Mouse (Mus musculus) T-helper 17 cell (primary cell): Measurements from ENCODE around the gene Hoxc11.

Experiments used
- in situ Hi-C, 2 experiments: fragments of 300-600 bp; cut with MboI, MseI; formaldehyde crosslinking; loops; 1 replicate in 1 of 2; 2 replicates in 1 of 2; pipeline ENCODE4 v1.15.1; 2025; ENCODE audit warnings: high pct_unique_total_duplicates in 2 of 2

Gene Hoxc11

GRCm38 (mm10) chr15:102980352-102980751, 26.1 kb downstream of the Hoxc11 start:
- in situ Hi-C loops, result loop anchor here in 1 of 2 experiments (10.0 kb wide), 1 partner anchor 334 kb away; the partner anchor contains the start of gene Gpr84

- in situ Hi-C loops, result loop anchor here in 1 of 2 experiments (10.0 kb wide), 1 partner anchor 334 kb away; the partner anchor contains the start of gene Gpr84
Observed at GRCm38 (mm10) chr15:102980912-102981311, 26.7 kb downstream of the Hoxc11 start.

GRCm38 (mm10) chr15:102981379-102982288, 27.4 kb downstream of the Hoxc11 start:
- in situ Hi-C loops, result loop anchor here in 1 of 2 experiments (10.0 kb wide), 1 partner anchor 333 kb away; the partner anchor contains the start of gene Gpr84

- in situ Hi-C loops, result loop anchor here in 1 of 2 experiments (10.0 kb wide), 1 partner anchor 331 kb away; the partner anchor contains the start of gene Gpr84
Observed at GRCm38 (mm10) chr15:102983716-102984115, 29.5 kb downstream of the Hoxc11 start.

- in situ Hi-C loops, result loop anchor here in 1 of 2 experiments (10.0 kb wide), 1 partner anchor 330 kb away; the partner anchor contains the start of gene Gpr84
Observed at GRCm38 (mm10) chr15:102984521-102984920, 30.3 kb downstream of the Hoxc11 start.

GRCm38 (mm10) chr15:102984925-102985324, 30.7 kb downstream of the Hoxc11 start:
- in situ Hi-C loops, result loop anchor here (5.0 to 10.0 kb wide), 4 partner anchors 43 to 330 kb away; partner anchors contain the start of gene Gpr84 (in 1 of the 2)

- in situ Hi-C loops, result loop anchor here (5.0 to 10.0 kb wide), 4 partner anchors 45 to 328 kb away; partner anchors contain the start of gene Gpr84 (in 1 of the 2)
Observed at GRCm38 (mm10) chr15:102987124-102987833, 33.1 kb downstream of the Hoxc11 start.

- in situ Hi-C loops, result loop anchor here (5.0 to 10.0 kb wide), 4 partner anchors 46 to 327 kb away; partner anchors contain the start of gene Gpr84 (in 1 of the 2)
Observed at GRCm38 (mm10) chr15:102988078-102988477, 33.9 kb downstream of the Hoxc11 start.

- in situ Hi-C loops, result no loop called here
Observed at GRCm38 (mm10) chr15:102990461-102991397, 36.5 kb downstream of the Hoxc11 start, which contains the start of gene Hoxc8. TSS of gene Hoxc8 (plus strand) at chr15:102990607.

GRCm38 (mm10) chr15:102991782-102992181, 37.6 kb downstream of the Hoxc11 start:
- in situ Hi-C loops, result no loop called here

GRCm38 (mm10) chr15:102992206-102992605, 38.0 kb downstream of the Hoxc11 start:
- in situ Hi-C loops, result no loop called here

GRCm38 (mm10) chr15:102992863-102993262, 38.6 kb downstream of the Hoxc11 start:
- in situ Hi-C loops, result no loop called here

- in situ Hi-C loops, result no loop called here
Observed at GRCm38 (mm10) chr15:102996548-102996947, 42.3 kb downstream of the Hoxc11 start.

- in situ Hi-C loops, result no loop called here
Observed at GRCm38 (mm10) chr15:102997431-102997830, 43.2 kb downstream of the Hoxc11 start.

- in situ Hi-C loops, result no loop called here
Observed at GRCm38 (mm10) chr15:102997939-102998355, 43.7 kb downstream of the Hoxc11 start, which contains the start of gene Hoxc6. TSS of gene Hoxc6 (plus strand) at chr15:102998257.

GRCm38 (mm10) chr15:102998608-102999182, 44.5 kb downstream of the Hoxc11 start:
- in situ Hi-C loops, result no loop called here

- in situ Hi-C loops, result no loop called here
Observed at GRCm38 (mm10) chr15:102999183-102999831, 45.1 kb downstream of the Hoxc11 start.

GRCm38 (mm10) chr15:102999955-103000354, 45.7 kb downstream of the Hoxc11 start:
- in situ Hi-C loops, result no loop called here

GRCm38 (mm10) chr15:103000501-103000901, 46.3 kb downstream of the Hoxc11 start:
- in situ Hi-C loops, result no loop called here
